Mouse (Mus musculus): Measurements from ENCODE around the gene Zfp691.
A peak's percentile ranks its signal among the peaks of the same experiment; 100 is the strongest.

- TF ChIP-seq CTCF (IDR thresholded peaks at IDR 0.05; ENCODE audit: low read depth) (peak; percentile 20; the same call in 1 of the 2 replicates), EP300 (IDR thresholded peaks at IDR 0.05; ENCODE audit: low read depth) (no peak)
These were observed 6.9 kb downstream of the Zfp691 start for GRCm38 (mm10) chr4:119167068-119167467.

All from liver, embryonic 14.5 days (tissue).